Mouse (Mus musculus): ENCODE data around the gene Itgb1. TPM values are rescaled to one million over a fixed set of nuclear protein-coding genes. Genes with fewer than 3 reads are reported as not detected.

Itgb1 gene
- total RNA-seq, 2 experiments from 2014 or later: 49.4 to 51.1 TPM

DNA sequence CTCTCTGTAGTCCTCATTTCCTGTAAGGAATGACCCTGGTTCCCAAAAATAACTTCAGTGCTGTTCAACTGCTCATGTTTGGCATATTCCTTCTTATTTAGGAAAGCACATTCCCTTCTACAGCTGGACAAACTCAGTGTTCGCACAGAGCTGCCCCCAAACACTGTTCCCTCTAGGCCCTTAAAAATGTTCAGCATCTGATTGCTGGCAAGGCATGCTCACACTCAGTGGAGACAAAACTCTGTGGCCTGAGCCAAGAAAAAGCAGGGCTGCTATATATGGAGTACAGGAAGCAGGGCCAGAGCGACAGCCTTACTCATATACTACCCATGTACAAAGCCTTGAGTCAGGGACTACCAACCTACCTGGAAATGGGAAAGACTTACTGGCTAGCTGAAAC is 5.5 kb upstream of the Itgb1 start:
- DNase-seq (ENCODE audit: low spot score in 2 of 2): peak; percentile 20 to 40
- intact Hi-C loops (cut with DNase I): loop anchor here (2.0 kb wide), 1 partner anchor 25 kb away; no protein-coding TSS in a partner anchor

DNA sequence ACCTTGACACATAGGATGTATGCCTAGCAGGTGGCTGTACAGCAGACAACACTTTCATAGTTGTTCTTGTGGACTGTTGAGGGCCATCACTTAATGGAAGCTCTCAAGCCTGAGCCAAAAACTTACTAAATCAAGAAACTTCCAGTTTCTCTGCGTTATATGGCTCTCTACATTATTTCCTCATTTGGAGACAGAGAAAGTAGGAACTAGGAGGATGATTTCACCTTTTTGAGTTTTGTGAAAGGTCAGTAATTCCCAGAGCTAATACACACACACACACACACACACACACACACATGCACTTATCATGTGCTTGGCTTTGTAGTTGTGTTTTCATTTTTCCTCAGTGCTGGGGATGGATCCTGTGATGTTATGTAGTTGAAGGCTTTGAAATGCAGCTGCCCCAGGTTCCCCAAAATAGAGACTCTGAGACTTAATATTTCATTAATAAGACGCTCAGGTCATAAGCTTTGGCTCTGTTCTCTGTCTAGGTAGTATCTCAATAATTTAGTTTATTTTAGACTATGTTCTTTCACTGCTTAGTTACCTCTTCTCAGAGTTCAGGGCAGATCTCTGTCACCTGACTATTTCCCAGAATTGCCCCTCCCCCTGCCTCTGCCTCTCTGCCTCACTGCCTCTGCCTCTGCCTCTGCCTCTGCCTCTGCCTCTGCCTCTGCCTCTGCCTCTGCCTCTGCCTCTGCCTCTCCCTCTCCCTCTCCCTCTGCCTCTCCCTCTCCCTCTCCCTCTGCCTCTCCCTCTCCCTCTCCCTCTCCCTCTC is 4.7 kb upstream of the Itgb1 start:
- DNase-seq (ENCODE audit: low spot score in 2 of 2): no peak
- intact Hi-C loops (cut with DNase I): loop anchor here (2.0 kb wide), 1 partner anchor 26 kb away; no protein-coding TSS in a partner anchor

DNA sequence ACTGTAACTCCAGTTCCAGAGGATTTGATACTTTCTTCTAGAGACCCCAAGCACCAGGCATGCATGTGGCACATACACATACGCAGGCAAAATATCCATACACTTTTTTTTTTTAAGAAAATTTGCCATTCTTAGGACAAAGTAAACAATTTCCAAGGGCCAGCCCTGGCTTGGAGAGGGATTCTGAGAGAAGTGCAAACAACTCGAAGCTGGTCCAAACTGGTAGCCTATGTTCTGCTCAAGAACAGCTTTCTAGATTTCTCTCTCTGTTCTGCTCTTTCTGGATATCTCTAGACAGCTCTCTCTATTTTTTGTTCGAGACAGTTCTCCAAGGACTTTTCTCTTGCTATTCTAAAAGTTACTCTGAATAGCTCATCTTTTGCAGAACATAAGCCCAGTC is 3.5 kb upstream of the Itgb1 start:
- intact Hi-C loops (cut with DNase I): loop anchor here (2.0 kb wide), 1 partner anchor 27 kb away; no protein-coding TSS in a partner anchor
- no peak for DNase-seq (ENCODE audit: low spot score in 2 of 2)

DNA sequence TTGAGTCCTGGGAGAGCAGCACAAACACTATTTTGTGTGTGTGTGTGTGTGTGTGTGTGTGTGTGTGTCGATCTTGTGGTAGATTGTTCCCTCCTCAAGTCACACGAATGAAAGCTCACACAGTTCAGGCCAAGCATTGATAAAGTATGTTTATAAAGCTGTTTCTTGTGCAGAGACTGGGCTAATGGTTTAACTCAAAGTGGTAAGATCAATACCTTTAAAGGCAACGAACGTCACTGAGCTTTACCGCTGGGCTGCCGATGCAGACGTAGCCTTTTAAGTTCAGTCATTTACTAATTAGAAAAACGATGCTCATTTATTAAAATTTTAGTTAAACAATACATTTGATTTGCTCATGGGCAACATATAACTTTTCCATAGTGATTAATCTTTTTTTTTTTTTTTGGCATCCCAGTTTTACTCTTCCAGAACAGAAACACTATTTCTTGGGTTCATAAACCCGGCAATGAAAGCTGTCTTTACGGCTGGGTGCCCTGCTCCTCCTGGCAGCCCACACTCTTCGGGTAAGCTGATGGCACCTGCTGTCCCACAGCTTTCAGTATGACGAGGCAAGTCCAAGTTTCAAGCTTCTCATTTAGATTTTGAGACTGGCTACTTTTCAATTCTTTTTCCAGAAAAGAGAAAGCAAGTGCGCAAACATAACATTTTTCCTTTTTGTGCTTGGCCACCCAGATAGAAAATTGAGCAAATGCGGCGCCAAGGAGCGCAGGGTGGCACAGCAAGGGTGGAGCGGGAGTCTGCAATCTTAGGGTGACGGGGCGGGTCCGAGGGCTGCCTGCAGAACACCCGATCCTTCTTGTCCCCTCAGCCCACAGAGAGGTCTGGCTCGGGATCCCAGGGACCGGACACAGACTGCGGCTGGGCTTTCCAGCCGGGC is 596 bp upstream of the Itgb1 start:
- DNase-seq (ENCODE audit: low spot score in 2 of 2): no peak
- intact Hi-C loops (cut with DNase I): loop anchor here (2.0 kb wide), 1 partner anchor 24 kb away; no protein-coding TSS in a partner anchor

DNA sequence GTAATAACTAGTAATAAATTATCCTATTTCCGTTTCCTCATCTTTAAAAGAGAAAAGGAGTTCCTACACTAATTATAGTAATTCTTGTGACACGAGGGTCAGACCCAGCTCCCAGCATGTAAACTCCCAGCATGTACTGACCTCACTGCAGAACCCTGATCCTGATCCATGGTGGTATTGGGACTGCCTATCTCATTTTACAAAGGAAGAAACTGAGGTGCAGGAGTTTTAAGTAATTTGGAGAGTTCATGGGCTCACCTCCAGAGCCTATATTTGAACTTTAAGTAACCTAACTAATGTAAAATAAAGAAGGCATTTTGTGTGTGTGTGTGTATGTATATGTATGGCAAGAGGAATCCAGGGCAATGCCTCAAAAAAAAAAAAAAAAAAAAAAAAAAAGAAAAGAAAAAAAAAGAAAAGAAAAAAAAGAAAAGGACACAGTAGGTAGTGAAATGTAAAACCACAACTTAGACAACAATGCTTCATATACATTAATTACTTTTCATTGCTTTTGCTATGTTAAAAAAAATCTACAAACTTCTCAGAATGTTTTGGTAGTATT is 1.1 kb downstream of the Itgb1 start:
- intact Hi-C loops (cut with DNase I): no loop called here
- no peak for DNase-seq (ENCODE audit: low spot score in 2 of 2)

DNA sequence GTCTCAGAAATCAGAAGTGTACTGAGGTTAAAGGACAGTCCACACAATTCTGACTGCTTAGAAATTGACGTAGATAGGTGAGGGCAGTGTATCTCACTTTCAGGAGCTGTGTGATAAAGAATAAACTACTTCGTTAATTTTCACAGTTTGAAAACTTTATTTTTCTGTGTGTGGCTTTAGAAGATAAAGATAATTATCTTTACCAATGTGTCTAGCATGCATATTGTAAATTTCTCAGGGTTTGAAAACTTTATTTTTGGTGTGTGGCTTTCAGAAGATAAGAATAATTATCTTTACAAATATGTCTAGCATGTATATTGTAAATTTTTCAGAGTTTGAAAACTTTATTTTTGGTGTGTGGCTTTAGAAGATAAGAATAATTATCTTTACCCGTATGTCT is 3.2 kb downstream of the Itgb1 start:
- intact Hi-C loops (cut with DNase I): no loop called here
- DNase-seq (ENCODE audit: low spot score in 2 of 2): no peak

DNA sequence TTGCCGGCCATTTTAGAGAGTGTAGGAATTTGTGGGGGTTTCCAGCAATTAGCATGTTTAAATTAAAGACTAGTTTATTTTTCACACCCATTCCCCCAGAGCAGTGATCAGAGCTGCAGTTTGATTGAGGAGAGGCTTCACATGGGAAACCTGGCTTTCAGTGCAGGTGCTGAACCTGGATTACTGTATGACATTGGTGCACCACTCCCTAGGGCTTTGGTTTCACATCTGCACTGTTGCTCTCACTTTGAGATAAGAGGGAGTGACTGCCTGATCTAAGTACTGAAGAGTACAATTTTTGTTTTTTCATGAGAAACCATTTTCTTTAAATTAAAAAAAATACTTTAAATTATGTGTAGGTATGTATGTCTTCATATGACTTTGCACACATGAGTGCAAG is 4.6 kb downstream of the Itgb1 start:
- intact Hi-C loops (cut with DNase I): no loop called here
- no peak for DNase-seq (ENCODE audit: low spot score in 2 of 2)

DNA sequence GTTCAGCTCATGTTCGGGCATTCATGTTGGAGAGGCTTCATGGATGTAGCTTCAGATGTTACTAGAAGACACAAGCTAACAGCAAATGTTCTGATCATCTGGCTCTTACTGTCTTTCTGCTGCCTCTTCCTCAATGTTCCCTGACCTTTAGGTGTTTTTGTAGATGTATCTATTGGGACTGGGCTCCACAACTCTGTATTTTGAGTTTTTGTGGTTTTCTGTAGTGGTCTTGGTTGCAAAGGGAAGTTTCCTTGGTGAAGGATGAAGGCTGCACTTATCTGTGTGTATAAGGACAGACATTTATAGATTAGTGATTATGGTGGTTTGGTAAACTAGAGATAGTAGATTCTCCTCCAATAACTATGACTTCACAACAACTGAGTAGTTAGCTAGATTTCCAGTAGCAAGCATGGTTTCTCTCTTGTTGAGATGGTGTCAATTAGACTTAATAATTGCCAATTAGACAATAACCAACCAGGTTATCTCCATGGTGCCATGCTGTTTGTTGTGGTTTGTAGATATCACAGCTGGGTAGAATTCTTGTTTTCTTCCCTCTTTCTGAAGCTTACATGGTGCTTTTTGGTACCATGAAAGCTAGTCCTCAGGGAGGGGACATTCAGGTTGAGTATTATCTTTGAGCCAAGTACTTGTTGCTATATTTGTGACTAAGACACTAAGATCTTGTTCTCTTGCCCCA is 11.4 kb downstream of the Itgb1 start:
- intact Hi-C loops (cut with DNase I): no loop called here
- no peak for DNase-seq (ENCODE audit: low spot score in 2 of 2)

DNA sequence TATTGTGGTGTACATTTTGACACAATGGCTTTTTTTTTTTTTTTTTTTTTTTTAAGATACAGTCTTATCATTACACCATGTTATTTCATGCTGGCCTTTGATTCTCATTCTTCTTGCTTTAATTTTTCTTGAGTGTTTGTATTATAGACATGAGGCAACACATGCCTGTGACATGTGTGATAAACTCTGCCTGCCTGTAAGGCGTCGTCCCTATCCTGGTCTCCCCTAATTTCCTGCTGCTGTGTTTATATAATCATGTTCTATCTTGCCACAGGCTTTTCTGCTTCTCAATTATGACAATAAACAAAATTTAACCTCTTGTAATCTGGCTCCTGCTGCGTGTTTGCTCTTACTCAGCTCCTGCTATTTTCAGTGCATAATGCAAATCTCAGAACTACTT is 12.5 kb downstream of the Itgb1 start:
- intact Hi-C loops (cut with DNase I): no loop called here
- DNase-seq (ENCODE audit: low spot score in 2 of 2): no peak

DNA sequence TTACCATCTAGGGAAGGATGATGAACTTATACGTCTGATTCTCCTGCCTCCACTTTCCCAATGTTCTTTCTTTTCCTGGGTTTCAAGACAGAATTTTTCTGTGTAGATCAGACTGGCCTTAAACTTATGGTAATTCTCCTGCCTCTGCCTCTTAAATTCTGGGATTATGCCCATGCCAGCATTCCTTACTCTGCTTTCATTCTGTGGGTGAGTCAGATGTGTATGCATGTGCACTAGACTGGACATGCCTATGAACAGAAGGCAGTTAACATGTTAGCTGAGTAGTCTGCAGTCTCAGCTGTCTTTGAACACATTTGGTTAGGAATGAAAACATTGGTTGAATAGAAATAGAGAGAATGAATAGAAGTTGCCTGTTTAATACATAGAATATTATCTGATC is 18.9 kb downstream of the Itgb1 start:
- intact Hi-C loops (cut with DNase I): no loop called here
- DNase-seq (ENCODE audit: low spot score in 2 of 2): no peak

DNA sequence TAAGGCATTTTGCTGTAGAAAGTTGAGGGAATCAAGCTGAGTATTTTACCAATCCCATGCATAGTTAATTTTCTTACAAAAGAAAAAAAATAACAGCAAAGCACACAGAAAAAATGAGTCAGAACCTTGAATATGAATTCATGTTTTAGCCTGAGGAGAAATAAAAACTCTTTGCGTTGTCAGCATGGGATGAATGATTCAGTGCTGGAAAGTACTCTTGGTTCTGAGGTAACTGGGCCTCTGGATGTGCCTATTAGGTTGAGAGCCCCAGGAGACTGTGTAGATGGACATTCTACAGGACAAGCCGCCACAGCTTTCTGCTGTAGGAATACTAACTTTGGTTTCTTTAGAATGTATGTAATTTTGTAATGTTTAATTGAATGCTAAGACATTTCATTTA is 19.4 kb downstream of the Itgb1 start:
- intact Hi-C loops (cut with DNase I): loop anchor here (5.0 kb wide), 1 partner anchor 53 kb away; no protein-coding TSS in a partner anchor
- no peak for DNase-seq (ENCODE audit: low spot score in 2 of 2)

DNA sequence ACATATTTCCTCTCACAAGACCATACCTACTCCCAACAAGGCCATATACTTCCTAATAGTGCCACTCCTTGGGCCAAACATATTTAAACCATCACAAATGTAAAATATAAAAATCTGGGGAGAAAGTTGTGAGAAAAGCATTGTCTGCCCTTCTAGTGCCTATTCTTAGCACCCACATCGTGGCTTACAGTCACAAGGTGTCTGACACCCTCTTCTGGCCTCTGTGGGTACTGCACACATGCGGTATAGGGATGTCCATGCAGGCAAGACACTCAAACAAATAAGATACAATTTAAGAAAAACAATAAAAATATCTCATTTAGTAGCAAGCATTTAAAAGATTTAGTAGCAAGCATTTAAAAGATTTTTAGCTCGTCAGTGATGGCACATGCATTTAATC is 23.8 kb downstream of the Itgb1 start:
- intact Hi-C loops (cut with DNase I): loop anchor here (2.0 to 5.0 kb wide), 2 partner anchors 24 to 57 kb away; partner anchors contain the start of gene Itgb1

DNA sequence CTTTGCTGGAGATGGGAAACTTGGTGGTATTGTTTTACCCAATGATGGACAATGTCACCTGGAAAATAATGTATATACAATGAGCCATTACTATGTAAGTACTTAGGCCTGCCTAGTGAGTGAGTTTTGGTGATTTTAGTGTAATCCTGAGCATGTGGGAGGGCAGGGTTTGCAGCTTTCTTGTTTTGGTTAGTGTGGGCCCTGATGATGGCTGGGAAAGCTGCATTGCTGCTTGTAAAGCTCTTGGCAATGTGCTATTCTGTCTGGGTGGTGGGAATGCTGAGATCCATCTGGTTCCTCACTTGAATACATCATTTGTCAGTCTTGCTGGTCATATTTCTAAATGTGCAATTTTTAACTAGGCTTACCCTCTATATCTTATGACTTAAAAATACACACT is 30.7 kb downstream of the Itgb1 start:
- intact Hi-C loops (cut with DNase I): no loop called here
- peak in 1 of 2 experiments; percentile 32 for DNase-seq (ENCODE audit: low spot score in 2 of 2)

More for the DNA sequence above, 23.8 kb downstream of the Itgb1 start:
- DNase-seq (ENCODE audit: low spot score in 2 of 2): peak; percentile 36 to 66

DNA sequence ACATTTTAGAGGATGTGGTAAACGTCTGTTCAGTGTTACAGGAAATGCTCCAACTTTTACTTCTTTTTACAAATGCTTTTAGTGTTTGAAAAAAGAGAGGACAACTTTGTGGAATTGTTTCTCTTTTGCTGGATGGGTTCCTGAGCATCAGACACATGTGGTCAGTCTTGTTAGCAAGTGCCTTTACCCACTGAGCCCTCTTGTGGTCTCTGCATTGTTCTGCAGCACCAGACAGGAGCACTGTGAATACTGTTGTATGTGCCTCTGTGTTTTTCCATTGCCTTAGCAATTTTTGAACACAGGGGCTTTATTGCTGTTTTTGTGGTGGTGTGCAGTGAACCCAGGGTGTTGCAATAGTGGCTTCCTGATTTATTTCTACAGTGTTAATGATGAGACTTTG is 39.4 kb downstream of the Itgb1 start:
- no peak for DNase-seq (ENCODE audit: low spot score in 2 of 2)
- intact Hi-C loops (cut with DNase I): loop anchor here (2.0 kb wide), 1 partner anchor 70 kb away; no protein-coding TSS in a partner anchor

DNA sequence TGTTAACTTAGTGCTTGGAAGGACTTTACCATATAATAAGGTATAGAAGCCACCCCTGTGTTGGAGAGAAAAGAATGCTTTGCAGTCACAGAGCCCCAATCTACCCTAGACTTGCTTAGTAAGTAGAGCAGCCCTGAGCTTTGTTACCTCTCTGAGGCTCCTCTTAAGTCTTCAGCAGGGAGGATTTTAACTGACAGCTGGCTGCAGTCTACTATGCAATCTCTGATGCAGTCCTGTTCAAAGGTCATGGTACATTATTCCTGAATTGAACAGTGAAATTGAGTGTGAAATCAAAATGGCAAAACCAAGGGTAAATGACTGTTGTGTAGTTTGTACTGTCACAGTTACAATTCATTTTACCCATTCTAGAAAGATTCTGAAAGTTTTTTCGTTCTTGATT is 41.8 kb downstream of the Itgb1 start:
- no peak for DNase-seq (ENCODE audit: low spot score in 2 of 2)
- intact Hi-C loops (cut with DNase I): no loop called here

DNA sequence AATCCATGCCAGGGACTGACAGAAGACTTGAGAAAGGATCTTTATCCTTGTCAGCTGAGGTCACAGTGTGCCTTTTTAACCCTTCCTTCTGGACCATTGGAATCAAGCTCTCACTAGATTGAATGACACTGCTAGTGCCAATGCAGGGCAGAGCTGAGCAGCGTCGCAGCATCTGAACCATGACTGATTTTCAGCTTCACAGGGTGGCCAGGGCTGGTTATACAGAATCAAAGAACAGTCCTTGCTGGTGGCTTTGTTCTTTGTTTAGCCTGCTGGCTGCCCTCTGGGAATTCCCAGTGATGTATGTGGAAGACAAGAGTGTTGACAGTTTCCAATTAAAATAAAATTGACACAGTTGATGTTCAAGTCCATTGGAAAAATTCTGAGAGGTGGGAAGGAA is 46.8 kb downstream of the Itgb1 start:
- no peak for DNase-seq (ENCODE audit: low spot score in 2 of 2)
- intact Hi-C loops (cut with DNase I): no loop called here

DNA sequence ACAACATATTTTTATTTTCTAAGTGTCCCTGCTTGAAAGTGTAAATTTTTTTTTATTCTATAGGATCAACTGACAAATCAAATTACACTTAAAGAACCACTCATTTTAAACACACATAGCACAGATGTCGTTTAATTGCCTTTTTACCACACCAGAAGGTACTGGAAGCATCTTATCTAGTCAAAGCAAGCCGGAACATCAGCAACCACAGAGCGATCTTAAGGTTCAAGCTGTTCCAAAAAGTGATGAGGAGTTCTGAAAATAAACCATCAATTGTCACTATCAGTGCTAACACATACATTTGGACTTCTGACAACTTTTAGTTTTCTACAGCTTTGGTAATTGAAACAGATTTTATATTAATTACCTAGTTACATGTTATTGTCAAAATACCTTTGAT is 48.7 kb downstream of the Itgb1 start:
- intact Hi-C loops (cut with DNase I): no loop called here
- DNase-seq (ENCODE audit: low spot score in 2 of 2): no peak

DNA sequence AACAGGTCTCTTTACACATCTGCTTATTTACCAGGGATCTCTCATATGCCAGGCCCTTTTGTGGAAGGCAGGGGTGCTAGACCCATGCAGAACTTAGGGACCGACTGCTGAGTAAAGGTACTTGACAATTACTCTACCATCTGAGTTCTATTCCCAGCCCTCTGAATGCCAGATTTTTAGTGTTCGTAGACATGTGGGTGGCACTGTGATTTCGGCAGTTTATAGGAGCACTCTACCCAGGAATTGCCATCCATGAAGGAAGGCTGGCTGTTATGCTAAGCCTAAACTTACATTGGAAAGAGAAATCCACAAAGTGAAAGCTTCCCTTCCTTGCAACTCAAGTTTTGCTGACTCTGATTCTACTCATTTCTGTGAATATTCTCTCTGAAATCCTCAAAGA is 50.2 kb downstream of the Itgb1 start:
- no peak for DNase-seq (ENCODE audit: low spot score in 2 of 2)
- intact Hi-C loops (cut with DNase I): no loop called here

Data from left cerebral cortex, postnatal 36 days (tissue).